Mouse (Mus musculus): ENCODE measurements around the gene Cmss1. TPM values are rescaled to one million over a fixed set of nuclear protein-coding genes. Genes with fewer than 3 reads are reported as not detected.

Gene Cmss1
- polyA plus RNA-seq, 1 experiment = 2.6 TPM

- peak overlapping the region; percentile 86 for H3K27ac ChIP-seq (ENCODE audit: insufficient read depth, low read depth, low read length)
- H3K4me3 ChIP-seq (ENCODE audit: low read depth, low read length) = no peak overlapping the region
- H3K36me3 ChIP-seq (ENCODE audit: control insufficient read depth, insufficient read depth, low read length) = no peaks in the 10 kb centered on the region
- H3K27me3 ChIP-seq (ENCODE audit: control insufficient read depth, insufficient read depth, low read length) = no peaks in the 10 kb centered on the region
- no peak for TF ChIP-seq POLR2A (IDR thresholded peaks at IDR 0.05; ENCODE audit: low read depth, low read length)
- no peak for TF ChIP-seq CTCF (IDR thresholded peaks at IDR 0.05; ENCODE audit: extremely low read depth, insufficient read length, insufficient replicate concordance, low read depth, low read length)
- 19% methylated on average over 11 of the region's 11 CpGs for WGBS
- H3K4me1 ChIP-seq (ENCODE audit: control insufficient read depth, insufficient read depth, insufficient read length, low read length) = no peaks in the 10 kb centered on the region
Measured at GRCm38 (mm10) chr16:57336770-57337423, 269.8 kb downstream of the Cmss1 start.

GRCm38 (mm10) chr16:57332301-57332700 lies 274.4 kb downstream of the Cmss1 start:
- H3K36me3 ChIP-seq (ENCODE audit: control insufficient read depth, insufficient read depth, low read length) = no peaks in the 10 kb centered on the region
- H3K4me1 ChIP-seq (ENCODE audit: control insufficient read depth, insufficient read depth, insufficient read length, low read length) = no peaks in the 10 kb centered on the region
- WGBS = 75% methylated on average over 7 of the region's 7 CpGs
- H3K27me3 ChIP-seq (ENCODE audit: control insufficient read depth, insufficient read depth, low read length) = no peaks in the 10 kb centered on the region
- no peak for TF ChIP-seq CTCF (IDR thresholded peaks at IDR 0.05; ENCODE audit: extremely low read depth, insufficient read length, insufficient replicate concordance, low read depth, low read length)
- no peak for TF ChIP-seq POLR2A (IDR thresholded peaks at IDR 0.05; ENCODE audit: low read depth, low read length)
- H3K27ac ChIP-seq (ENCODE audit: insufficient read depth, low read depth, low read length) = no peak overlapping the region
- no peak overlapping the region for H3K4me3 ChIP-seq (ENCODE audit: low read depth, low read length)

GRCm38 (mm10) chr16:57330111-57330510 lies 276.6 kb downstream of the Cmss1 start:
- Histone ChIP-seq H3K4me1 (ENCODE audit: control insufficient read depth, insufficient read depth, insufficient read length, low read length) (no peaks in the 10 kb centered on the region), H3K36me3 (ENCODE audit: control insufficient read depth, insufficient read depth, low read length) (no peaks in the 10 kb centered on the region), H3K27ac (ENCODE audit: insufficient read depth, low read depth, low read length) (no peak overlapping the region), H3K4me3 (ENCODE audit: low read depth, low read length) (no peak overlapping the region), H3K27me3 (ENCODE audit: control insufficient read depth, insufficient read depth, low read length) (no peaks in the 10 kb centered on the region)
- TF ChIP-seq POLR2A (IDR thresholded peaks at IDR 0.05; ENCODE audit: low read depth, low read length) (no peak), CTCF (IDR thresholded peaks at IDR 0.05; ENCODE audit: extremely low read depth, insufficient read length, insufficient replicate concordance, low read depth, low read length) (no peak)
- 70% methylated on average over 2 of the region's 2 CpGs for WGBS

GRCm38 (mm10) chr16:57329028-57329427 lies 277.6 kb downstream of the Cmss1 start:
- 80% methylated on average over 8 of the region's 8 CpGs for WGBS
- H3K27me3 ChIP-seq (ENCODE audit: control insufficient read depth, insufficient read depth, low read length) = no peaks in the 10 kb centered on the region
- H3K27ac ChIP-seq (ENCODE audit: insufficient read depth, low read depth, low read length) = no peak overlapping the region
- H3K36me3 ChIP-seq (ENCODE audit: control insufficient read depth, insufficient read depth, low read length) = no peaks in the 10 kb centered on the region
- TF ChIP-seq POLR2A (IDR thresholded peaks at IDR 0.05; ENCODE audit: low read depth, low read length) = no peak
- no peak for TF ChIP-seq CTCF (IDR thresholded peaks at IDR 0.05; ENCODE audit: extremely low read depth, insufficient read length, insufficient replicate concordance, low read depth, low read length)
- H3K4me1 ChIP-seq (ENCODE audit: control insufficient read depth, insufficient read depth, insufficient read length, low read length) = no peaks in the 10 kb centered on the region
- H3K4me3 ChIP-seq (ENCODE audit: low read depth, low read length) = no peak overlapping the region

DNA sequence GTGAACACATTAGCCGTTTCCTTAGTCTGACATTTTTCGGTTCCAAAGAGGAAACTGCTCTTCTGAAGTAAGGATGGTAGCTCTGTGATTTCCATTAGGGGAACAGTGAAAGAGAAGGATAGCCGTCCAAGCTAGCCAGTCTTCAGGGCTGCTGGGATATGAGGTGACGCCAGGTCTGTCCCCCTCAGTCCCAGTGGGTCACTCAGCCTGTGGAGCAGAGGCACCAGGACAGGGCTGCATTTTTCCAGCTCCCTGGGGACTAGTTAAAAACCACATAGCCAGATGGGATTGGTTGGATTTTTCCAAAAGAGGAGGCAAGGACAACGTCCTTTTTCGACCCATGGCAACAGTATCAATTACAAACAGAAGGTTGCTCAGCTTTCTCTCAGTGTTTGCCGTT lies 279.7 kb downstream of the Cmss1 start:
- H3K27ac ChIP-seq (ENCODE audit: insufficient read depth, low read depth, low read length) = no peak overlapping the region

GRCm38 (mm10) chr16:57319284-57320124 lies 287.2 kb downstream of the Cmss1 start:
- no peak for TF ChIP-seq CTCF (IDR thresholded peaks at IDR 0.05; ENCODE audit: extremely low read depth, insufficient read length, insufficient replicate concordance, low read depth, low read length)
- TF ChIP-seq POLR2A (IDR thresholded peaks at IDR 0.05; ENCODE audit: low read depth, low read length) = no peak
- no peaks in the 10 kb centered on the region for H3K4me1 ChIP-seq (ENCODE audit: control insufficient read depth, insufficient read depth, insufficient read length, low read length)
- no peak overlapping the region for H3K27ac ChIP-seq (ENCODE audit: insufficient read depth, low read depth, low read length)
- no peaks in the 10 kb centered on the region for H3K27me3 ChIP-seq (ENCODE audit: control insufficient read depth, insufficient read depth, low read length)
- no peak overlapping the region for H3K4me3 ChIP-seq (ENCODE audit: low read depth, low read length)
- WGBS = 88% methylated on average over 7 of the region's 7 CpGs
- no peaks in the 10 kb centered on the region for H3K36me3 ChIP-seq (ENCODE audit: control insufficient read depth, insufficient read depth, low read length)

More for the DNA sequence above, 279.7 kb downstream of the Cmss1 start:
- no peak overlapping the region for H3K4me3 ChIP-seq (ENCODE audit: low read depth, low read length)
- H3K36me3 ChIP-seq (ENCODE audit: control insufficient read depth, insufficient read depth, low read length) = no peaks in the 10 kb centered on the region
- 73% methylated on average over 7 of the region's 7 CpGs for WGBS
- no peaks in the 10 kb centered on the region for H3K4me1 ChIP-seq (ENCODE audit: control insufficient read depth, insufficient read depth, insufficient read length, low read length)
- TF ChIP-seq POLR2A (IDR thresholded peaks at IDR 0.05; ENCODE audit: low read depth, low read length) (no peak), CTCF (IDR thresholded peaks at IDR 0.05; ENCODE audit: extremely low read depth, insufficient read length, insufficient replicate concordance, low read depth, low read length) (no peak)
- H3K27me3 ChIP-seq (ENCODE audit: control insufficient read depth, insufficient read depth, low read length) = no peaks in the 10 kb centered on the region

DNA sequence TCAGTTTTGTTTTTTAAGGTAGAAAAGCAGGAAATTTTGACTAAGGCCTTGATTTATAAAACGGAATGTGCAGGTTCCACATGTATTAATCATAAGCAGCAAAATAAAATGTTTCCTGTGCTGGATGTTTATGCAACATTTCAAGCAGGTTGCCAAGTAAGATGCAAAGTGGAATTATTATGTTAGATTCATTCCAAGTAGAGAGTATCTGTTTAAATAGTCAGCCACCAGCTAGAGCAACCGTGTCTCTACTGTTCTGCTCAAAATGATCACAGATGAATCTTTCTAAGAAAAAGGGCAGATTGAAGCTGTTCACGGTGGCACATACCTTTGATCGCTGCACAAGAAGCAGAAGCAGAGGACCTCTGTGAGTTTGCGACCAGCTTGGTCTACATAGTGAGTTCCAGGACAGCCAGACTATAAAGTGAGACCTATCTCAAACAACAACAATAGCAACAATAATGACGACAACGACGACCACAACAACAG lies 288.0 kb downstream of the Cmss1 start:
- no peaks in the 10 kb centered on the region for H3K4me1 ChIP-seq (ENCODE audit: control insufficient read depth, insufficient read depth, insufficient read length, low read length)
- no peaks in the 10 kb centered on the region for H3K36me3 ChIP-seq (ENCODE audit: control insufficient read depth, insufficient read depth, low read length)
- 81% methylated on average over 8 of the region's 8 CpGs for WGBS
- no peak overlapping the region for H3K4me3 ChIP-seq (ENCODE audit: low read depth, low read length)
- no peaks in the 10 kb centered on the region for H3K27me3 ChIP-seq (ENCODE audit: control insufficient read depth, insufficient read depth, low read length)
- 0 out of 2 replicates have a peak overlapping the region, but pooled peaks have one; percentile 5 for H3K27ac ChIP-seq (ENCODE audit: insufficient read depth, low read depth, low read length)
- no peak for TF ChIP-seq CTCF (IDR thresholded peaks at IDR 0.05; ENCODE audit: extremely low read depth, insufficient read length, insufficient replicate concordance, low read depth, low read length)
- no peak for TF ChIP-seq POLR2A (IDR thresholded peaks at IDR 0.05; ENCODE audit: low read depth, low read length)

All from small intestine, adult 2 months (tissue).